Mouse (Mus musculus) embryonic facial prominence, embryonic 15.5 days (tissue): ENCODE results near the gene Jtb. TPM values are rescaled to one million over a fixed set of nuclear protein-coding genes. Genes with fewer than 3 reads are reported as not detected.

Experiments
- ATAC-seq: fragments of 200-750 bp; cut with Nextera tagmentation; 2 replicates; pipeline ENCODE4 v1.8.0; 2017; ENCODE audit warnings: low read depth, moderate TSS enrichment; ENCODE audit not compliant: insufficient number of reproducible peaks, low FRiP score, low TSS enrichment
- H3K27ac ChIP-seq: fragments of 300-500 bp; sonication (generic); replicated peaks from 2 replicates; pipeline ENCODE4 v1.5.1; 2015; ENCODE audit warnings: mild to moderate bottlenecking, inconsistent platforms
- H3K27me3 ChIP-seq: fragments of 300-500 bp; sonication (generic); 2 replicates; pipeline ENCODE4 v1.6.1; 2015; ENCODE audit warnings: inconsistent platforms
- H3K36me3 ChIP-seq: fragments of 300-500 bp; sonication (generic); 2 replicates; pipeline ENCODE4 v1.6.1; 2015; ENCODE audit warnings: mild to moderate bottlenecking, inconsistent platforms
- H3K4me1 ChIP-seq: fragments of 300-500 bp; sonication (generic); 2 replicates; pipeline ENCODE4 v1.6.1; 2015; ENCODE audit warnings: inconsistent platforms
- H3K4me2 ChIP-seq: fragments of 300-500 bp; sonication (generic); replicated peaks from 2 replicates; pipeline ENCODE4 v1.6.1; 2015; ENCODE audit warnings: mild to moderate bottlenecking, inconsistent platforms
- H3K4me3 ChIP-seq: fragments of 300-500 bp; sonication (generic); replicated peaks from 2 replicates; pipeline ENCODE4 v1.5.1; 2015; ENCODE audit warnings: mild to moderate bottlenecking, inconsistent platforms
- H3K9ac ChIP-seq: fragments of 300-500 bp; sonication (generic); 2 replicates; pipeline ENCODE4 v1.6.1; 2015; ENCODE audit warnings: inconsistent platforms
- H3K9me3 ChIP-seq: fragments of 300-500 bp; sonication (generic); replicated peaks from 2 replicates; pipeline ENCODE4 v1.6.1; 2016; ENCODE audit warnings: inconsistent platforms
- WGBS: fragments of 180-500 bp; shearing (Covaris S2); methylation state at CpG from one replicate; pipeline ENCODE4 v1.1.7; 2015; 5-methylcytosine and 5-hydroxymethylcytosine counted together
- polyA plus RNA-seq: library from polyadenylated mRNA; unstranded; fragments of >200 nt; fragmentation: Nextera tagmentation; extraction: Ambion mirVana; gene quantifications from 2 replicates; pipeline ENCODE4 v1.2.1, GENCODE M21; 2015

The Jtb gene
- polyA plus RNA-seq: 111 and 121 TPM in 2 replicates

GRCm38 (mm10) chr3:90231507-90232333 lies at the start of gene Jtb:
TSS of gene Jtb (plus strand) at chr3:90231597.
- peak; percentile 94 for ATAC-seq
- Histone ChIP-seq H3K4me1 (peaks cover 9% of the 10 kb centered on the region), H3K4me3 (peak within 1 kb of the TSS; percentile 88), H3K9ac (peak within 1 kb of the TSS; percentile 85), H3K9me3 (no peaks in the 10 kb centered on the region), H3K27me3 (no peaks in the 10 kb centered on the region), H3K36me3 (peaks cover 26% of the 10 kb centered on the region), H3K27ac (peak within 1 kb of the TSS; percentile 95), H3K4me2 (peak within 1 kb of the TSS; percentile 73)
- WGBS: under 1% methylated on average over 61 of the region's 61 CpGs

GRCm38 (mm10) chr3:90183581-90183980 lies 47.8 kb upstream of the Jtb start:
- 72% methylated on average over 3 of the region's 3 CpGs for WGBS

GRCm38 (mm10) chr3:90190859-90191510 lies 40.4 kb upstream of the Jtb start:
- Histone ChIP-seq H3K27ac (no peak overlapping the region), H3K9me3 (no peaks in the 10 kb centered on the region), H3K4me3 (no peak overlapping the region), H3K4me1 (peaks cover 3% of the 10 kb centered on the region; the same call in 1 of the 2 replicates), H3K36me3 (no peaks in the 10 kb centered on the region), H3K4me2 (no peak overlapping the region), H3K27me3 (no peaks in the 10 kb centered on the region), H3K9ac (no peak overlapping the region)
- 67% methylated on average over 11 of the region's 11 CpGs for WGBS
- no peak for ATAC-seq

More at GRCm38 (mm10) chr3:90183581-90183980, 47.8 kb upstream of the Jtb start:
- no peak for ATAC-seq
- Histone ChIP-seq H3K27ac (no peak overlapping the region), H3K9ac (no peak overlapping the region), H3K4me3 (no peak overlapping the region), H3K4me1 (no peaks in the 10 kb centered on the region), H3K27me3 (no peaks in the 10 kb centered on the region), H3K4me2 (no peak overlapping the region), H3K9me3 (no peaks in the 10 kb centered on the region), H3K36me3 (no peaks in the 10 kb centered on the region)

- Histone ChIP-seq H3K27ac (no peak overlapping the region), H3K9ac (no peak overlapping the region), H3K9me3 (no peaks in the 10 kb centered on the region), H3K27me3 (no peaks in the 10 kb centered on the region), H3K36me3 (no peaks in the 10 kb centered on the region), H3K4me3 (no peak overlapping the region), H3K4me1 (peaks cover 3% of the 10 kb centered on the region; the same call in 1 of the 2 replicates), H3K4me2 (no peak overlapping the region)
- 36% methylated on average over 4 of the region's 4 CpGs for WGBS
- no peak for ATAC-seq
Observed at GRCm38 (mm10) chr3:90194759-90195158, 36.6 kb upstream of the Jtb start.

- Histone ChIP-seq H3K9me3 (no peaks in the 10 kb centered on the region), H3K27ac (no peak overlapping the region), H3K27me3 (no peaks in the 10 kb centered on the region), H3K36me3 (no peaks in the 10 kb centered on the region), H3K9ac (no peak overlapping the region), H3K4me2 (no peak overlapping the region), H3K4me1 (peaks cover 3% of the 10 kb centered on the region; the same call in 1 of the 2 replicates), H3K4me3 (no peak overlapping the region)
- WGBS: 79% methylated on average over 1 of the region's 1 CpGs
- no peak for ATAC-seq
Observed at GRCm38 (mm10) chr3:90195644-90196043, 35.8 kb upstream of the Jtb start.

GRCm38 (mm10) chr3:90197548-90197947 lies 33.8 kb upstream of the Jtb start:
- H3K4me1 ChIP-seq: no peaks in the 10 kb centered on the region
- H3K27ac ChIP-seq: no peak overlapping the region
- H3K36me3 ChIP-seq: no peaks in the 10 kb centered on the region
- ATAC-seq: no peak
- H3K4me2 ChIP-seq: no peak overlapping the region
- H3K27me3 ChIP-seq: no peaks in the 10 kb centered on the region
- no peaks in the 10 kb centered on the region for H3K9me3 ChIP-seq
- 84% methylated on average over 1 of the region's 1 CpGs for WGBS
- H3K4me3 ChIP-seq: no peak overlapping the region
- H3K9ac ChIP-seq: no peak overlapping the region

- no peaks in the 10 kb centered on the region for H3K27me3 ChIP-seq
- no peak for ATAC-seq
- H3K27ac ChIP-seq: no peak overlapping the region
- no peaks in the 10 kb centered on the region for H3K4me1 ChIP-seq
- H3K9me3 ChIP-seq: no peaks in the 10 kb centered on the region
- no peak overlapping the region for H3K4me2 ChIP-seq
- H3K4me3 ChIP-seq: no peak overlapping the region
- no peak overlapping the region for H3K9ac ChIP-seq
- WGBS: 71% methylated on average over 1 of the region's 1 CpGs
- H3K36me3 ChIP-seq: peaks cover 5% of the 10 kb centered on the region
Observed at GRCm38 (mm10) chr3:90202884-90203283, 28.5 kb upstream of the Jtb start.

GRCm38 (mm10) chr3:90203619-90204018 lies 27.8 kb upstream of the Jtb start:
- no peak for ATAC-seq
- no peaks in the 10 kb centered on the region for H3K4me1 ChIP-seq
- WGBS: 64% methylated on average over 5 of the region's 5 CpGs
- H3K4me3 ChIP-seq: no peak overlapping the region
- no peaks in the 10 kb centered on the region for H3K9me3 ChIP-seq
- no peak overlapping the region for H3K9ac ChIP-seq
- peaks cover 13% of the 10 kb centered on the region for H3K36me3 ChIP-seq
- no peaks in the 10 kb centered on the region for H3K27me3 ChIP-seq
- H3K4me2 ChIP-seq: no peak overlapping the region
- no peak overlapping the region for H3K27ac ChIP-seq

GRCm38 (mm10) chr3:90204582-90204981 lies 26.8 kb upstream of the Jtb start:
- 94% methylated on average over 2 of the region's 2 CpGs for WGBS
- H3K9ac ChIP-seq: no peak overlapping the region
- no peak for ATAC-seq
- no peak overlapping the region for H3K4me3 ChIP-seq
- no peaks in the 10 kb centered on the region for H3K9me3 ChIP-seq
- peaks cover 5% of the 10 kb centered on the region; the same call in 1 of the 2 replicates for H3K4me1 ChIP-seq
- H3K27ac ChIP-seq: no peak overlapping the region
- H3K4me2 ChIP-seq: no peak overlapping the region
- H3K27me3 ChIP-seq: no peaks in the 10 kb centered on the region
- H3K36me3 ChIP-seq: peaks cover 17% of the 10 kb centered on the region

- H3K4me2 ChIP-seq: no peak overlapping the region
- WGBS: 54% methylated on average over 2 of the region's 2 CpGs
- peaks cover 22% of the 10 kb centered on the region for H3K4me1 ChIP-seq
- H3K36me3 ChIP-seq: peaks cover 41% of the 10 kb centered on the region
- ATAC-seq: no peak
- no peak overlapping the region for H3K27ac ChIP-seq
- no peaks in the 10 kb centered on the region for H3K9me3 ChIP-seq
- H3K9ac ChIP-seq: no peak overlapping the region
- no peak overlapping the region for H3K4me3 ChIP-seq
- H3K27me3 ChIP-seq: no peaks in the 10 kb centered on the region
Observed at GRCm38 (mm10) chr3:90208662-90209061, 22.7 kb upstream of the Jtb start.

GRCm38 (mm10) chr3:90209908-90210566 lies 21.4 kb upstream of the Jtb start:
- H3K36me3 ChIP-seq: peaks cover 41% of the 10 kb centered on the region
- H3K27me3 ChIP-seq: no peaks in the 10 kb centered on the region
- H3K9me3 ChIP-seq: no peaks in the 10 kb centered on the region
- H3K4me3 ChIP-seq: no peak overlapping the region
- H3K27ac ChIP-seq: no peak overlapping the region
- H3K9ac ChIP-seq: no peak overlapping the region
- ATAC-seq: no peak
- WGBS: 86% methylated on average over 5 of the region's 5 CpGs
- peaks cover 27% of the 10 kb centered on the region for H3K4me1 ChIP-seq
- no peak overlapping the region for H3K4me2 ChIP-seq
